Mouse (Mus musculus): ENCODE data around the gene Nmnat2.
A peak's percentile ranks its signal among the peaks of the same experiment; 100 is the strongest.

Gene Nmnat2

DNA sequence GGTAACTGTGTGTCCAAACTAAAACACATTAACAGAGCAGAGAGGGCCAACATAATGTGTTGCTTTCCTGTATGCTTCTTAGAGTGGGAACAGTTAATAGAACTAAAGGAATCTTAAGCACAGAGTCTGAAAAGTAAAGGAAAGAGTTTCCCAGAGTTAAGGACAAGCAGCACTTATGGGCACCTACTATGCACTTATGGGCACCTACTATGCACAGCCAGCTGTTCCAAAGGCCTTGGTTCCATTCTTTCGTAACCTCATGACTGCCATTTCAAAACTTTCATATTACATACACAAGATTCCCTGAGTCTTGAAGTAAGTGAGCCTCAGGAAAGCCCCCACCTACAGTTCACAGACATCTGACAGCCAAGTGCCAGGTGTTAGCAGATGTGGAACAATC is 64.3 kb downstream of the Nmnat2 start:
- DNase-seq (ENCODE audit: low read depth, low spot score) = no peak

DNA sequence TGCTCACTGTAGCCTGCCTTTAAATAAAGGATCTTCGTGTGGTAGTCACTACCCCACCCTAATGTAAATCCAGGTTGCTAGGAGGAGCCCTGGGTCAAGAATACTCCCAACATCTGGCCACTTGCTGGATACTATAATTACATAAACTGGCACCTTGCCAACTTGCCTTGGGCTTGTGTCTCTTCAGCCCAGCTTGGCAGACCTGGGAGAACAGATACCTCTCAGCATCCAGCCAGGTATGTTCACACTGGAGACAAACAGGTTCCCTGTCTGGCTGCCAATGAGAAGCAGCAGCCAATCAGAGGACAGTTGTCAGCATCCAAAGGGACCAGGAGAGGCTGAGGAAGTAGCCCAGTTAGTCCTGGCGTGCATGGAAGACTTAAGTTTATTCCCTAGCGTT is 64.8 kb downstream of the Nmnat2 start:
- no peak for DNase-seq (ENCODE audit: low read depth, low spot score)

DNA sequence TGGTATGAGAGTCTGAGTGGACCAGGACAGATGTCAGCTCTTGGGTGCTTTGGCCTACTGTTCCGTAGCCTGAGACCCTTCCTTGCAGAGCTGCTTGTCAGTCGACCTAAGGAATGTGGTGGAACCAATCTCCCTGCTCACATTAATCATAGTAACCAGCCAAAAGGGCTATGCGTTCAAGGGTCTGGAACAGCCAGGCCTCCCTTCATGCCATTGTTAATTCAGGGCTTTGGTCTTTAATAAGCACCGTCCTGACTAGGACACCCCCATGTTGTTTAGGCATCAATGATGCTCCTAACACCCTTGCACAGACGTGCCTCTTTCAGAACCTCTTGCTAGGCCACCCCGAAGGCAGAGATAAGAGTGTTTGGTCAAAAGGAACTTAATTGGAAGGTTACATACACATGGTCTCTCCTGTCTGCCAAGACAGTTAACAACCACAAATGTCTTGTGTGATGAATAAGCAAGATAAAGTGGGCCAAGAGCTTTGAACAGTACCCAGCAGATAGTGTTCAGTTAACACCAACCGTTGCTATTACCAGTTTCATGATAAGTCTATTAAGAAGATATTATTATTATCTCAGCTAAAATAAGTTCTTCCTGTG is 66.3 kb downstream of the Nmnat2 start:
- DNase-seq (ENCODE audit: low read depth, low spot score) = no peak

DNA sequence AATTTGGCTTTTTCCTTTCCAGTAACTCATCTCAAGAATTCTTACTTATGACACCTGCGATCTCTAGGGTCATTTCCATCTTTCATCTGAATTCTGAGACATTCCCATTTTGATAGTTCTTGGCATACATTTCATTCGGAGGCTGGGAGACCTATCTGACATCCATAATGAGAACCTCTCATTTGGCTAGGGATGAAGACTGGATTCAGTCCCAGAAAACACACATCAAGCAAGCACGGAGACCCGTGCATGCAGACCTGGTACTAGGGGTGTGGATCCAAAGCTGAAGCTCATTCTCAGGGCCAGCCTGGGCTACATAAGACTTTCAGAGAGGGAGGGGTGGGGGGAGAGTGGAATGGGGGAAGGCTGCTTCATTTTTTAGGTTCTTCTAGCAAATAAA is 68.2 kb downstream of the Nmnat2 start:
- no peak for DNase-seq (ENCODE audit: low read depth, low spot score)

DNA sequence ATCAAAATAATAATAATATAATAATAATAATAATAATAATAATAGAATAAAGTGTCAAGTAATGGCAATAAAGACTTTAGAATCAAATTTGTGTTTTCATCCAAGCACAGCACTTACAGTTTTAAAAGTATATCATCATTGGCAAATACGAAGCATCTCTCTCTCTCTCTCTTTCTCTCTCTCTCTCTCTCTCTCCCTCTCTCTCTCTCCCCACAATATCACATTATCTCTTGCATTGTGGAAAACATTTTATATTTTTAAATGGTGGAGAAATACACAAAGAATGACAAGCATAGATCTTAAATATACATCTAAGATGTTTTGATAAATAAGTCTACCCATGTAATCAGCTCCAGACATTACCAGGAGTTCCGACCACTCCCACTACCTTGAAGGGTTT is 69.1 kb downstream of the Nmnat2 start:
- no peak for DNase-seq (ENCODE audit: low read depth, low spot score)

DNA sequence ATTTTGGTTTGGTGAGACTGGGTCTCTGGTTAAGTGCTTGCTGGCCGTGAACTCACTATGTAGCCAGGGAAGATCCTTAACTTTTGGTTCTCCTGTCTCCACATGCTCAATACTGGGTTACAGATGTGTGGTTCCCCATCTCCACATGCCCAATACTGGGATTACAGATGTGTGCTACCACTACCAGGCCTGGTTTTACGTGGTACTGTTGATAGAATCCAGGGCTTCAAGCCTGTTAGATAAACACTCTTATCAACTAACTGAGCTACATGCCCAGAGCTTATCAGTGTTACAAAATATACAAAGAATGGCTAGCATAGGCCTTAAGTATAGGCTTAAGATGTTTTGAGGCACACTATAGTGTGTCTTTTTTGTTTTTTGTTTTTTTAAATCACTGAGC is 69.7 kb downstream of the Nmnat2 start:
- no peak for DNase-seq (ENCODE audit: low read depth, low spot score)

DNA sequence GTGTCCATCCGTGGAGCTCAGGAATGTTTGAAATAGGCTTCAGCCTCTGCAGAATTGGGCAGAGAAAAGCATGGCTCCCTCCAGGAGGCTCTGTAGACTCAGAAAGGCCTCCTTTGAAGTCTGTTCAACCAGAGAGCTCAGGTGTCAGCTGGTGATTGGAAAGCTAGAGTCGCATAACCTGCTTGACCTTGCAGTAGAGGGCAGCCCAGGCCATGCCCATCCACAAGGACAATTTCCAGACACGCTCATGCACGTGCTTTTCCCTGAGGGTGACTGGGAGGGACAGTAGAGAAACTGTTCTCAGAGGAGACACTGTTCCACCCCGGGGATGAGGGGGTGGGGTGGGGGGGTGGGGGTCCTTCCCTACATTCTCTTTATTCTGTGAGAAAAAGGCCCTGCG is 76.6 kb downstream of the Nmnat2 start:
- peak; percentile 98 for DNase-seq (ENCODE audit: low read depth, low spot score)

DNA sequence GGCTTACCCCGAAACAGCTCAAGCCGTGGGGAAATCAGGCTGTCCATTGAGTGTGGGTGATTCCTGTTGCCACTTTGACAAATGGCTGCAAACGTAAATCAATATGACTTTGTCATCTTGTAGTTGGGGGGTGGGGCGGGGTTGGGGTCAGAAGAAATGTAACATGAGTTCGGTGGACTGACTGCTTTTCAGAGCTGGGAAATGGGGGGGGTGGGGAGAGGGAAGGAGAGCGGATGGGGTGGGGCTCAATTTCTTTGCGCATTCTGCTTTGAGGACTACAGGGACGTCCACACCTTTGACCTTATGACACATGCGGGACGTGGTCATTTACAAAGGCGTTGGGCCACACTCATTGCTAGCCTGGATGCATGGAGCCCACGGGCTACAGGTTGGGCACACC is 77.2 kb downstream of the Nmnat2 start:
- DNase-seq (ENCODE audit: low read depth, low spot score) = peak; percentile 73

DNA sequence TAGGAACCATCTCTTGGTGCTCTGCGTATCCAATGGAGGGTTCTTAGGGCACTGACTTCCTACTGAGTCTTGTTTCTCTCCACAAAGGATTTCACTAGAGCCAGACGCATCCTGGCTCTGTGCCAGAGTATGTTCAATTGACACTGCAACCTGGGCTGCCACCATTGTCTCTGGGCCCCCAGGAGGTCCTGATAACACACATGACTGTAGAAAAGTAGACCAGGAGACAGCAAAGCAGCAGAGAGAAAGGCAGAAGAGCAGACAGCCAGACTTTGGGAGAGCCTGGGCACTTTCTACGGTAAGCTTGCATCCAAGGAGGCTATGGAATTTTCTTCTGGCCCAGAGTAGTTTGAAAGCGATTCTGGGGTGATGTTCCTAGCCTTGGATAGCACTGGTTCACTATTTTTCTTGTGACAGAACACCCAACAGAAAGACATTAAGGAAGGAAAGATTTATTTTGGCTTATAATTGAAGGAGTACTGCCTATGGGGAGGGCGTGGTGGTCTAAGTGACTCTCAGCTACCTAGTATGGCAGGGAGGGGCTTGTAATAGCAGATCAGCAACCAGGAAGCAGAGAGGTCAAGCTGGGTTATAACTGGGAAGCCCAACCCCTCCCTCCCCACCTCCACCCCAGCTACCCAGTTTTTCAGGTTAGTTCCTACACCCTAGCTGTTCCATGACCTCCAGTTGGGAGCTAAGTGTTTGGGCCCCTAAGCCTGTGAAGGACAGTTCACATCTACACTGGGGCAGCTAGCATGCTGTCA is 78.5 kb downstream of the Nmnat2 start:
- DNase-seq (ENCODE audit: low read depth, low spot score) = peak; percentile 90

DNA sequence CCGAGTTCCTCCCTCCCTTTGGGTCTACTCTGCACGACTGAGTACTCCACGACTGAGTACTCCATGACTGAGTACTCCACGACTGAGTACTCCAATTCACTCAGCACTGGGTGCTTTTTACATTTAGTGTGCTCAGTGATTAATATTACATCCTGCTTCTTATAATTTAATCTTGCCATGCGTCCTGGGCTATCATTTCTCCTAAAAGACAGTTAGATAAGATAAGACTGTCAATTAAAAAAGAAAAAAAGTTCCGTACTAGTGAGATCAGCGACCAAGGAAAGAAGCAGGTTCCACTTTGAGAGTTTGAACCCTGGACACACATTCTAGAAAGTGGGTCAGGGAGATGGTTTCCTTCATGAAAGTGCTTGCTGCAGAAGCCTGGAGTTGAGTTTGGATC is 79.3 kb downstream of the Nmnat2 start:
- DNase-seq (ENCODE audit: low read depth, low spot score) = no peak

DNA sequence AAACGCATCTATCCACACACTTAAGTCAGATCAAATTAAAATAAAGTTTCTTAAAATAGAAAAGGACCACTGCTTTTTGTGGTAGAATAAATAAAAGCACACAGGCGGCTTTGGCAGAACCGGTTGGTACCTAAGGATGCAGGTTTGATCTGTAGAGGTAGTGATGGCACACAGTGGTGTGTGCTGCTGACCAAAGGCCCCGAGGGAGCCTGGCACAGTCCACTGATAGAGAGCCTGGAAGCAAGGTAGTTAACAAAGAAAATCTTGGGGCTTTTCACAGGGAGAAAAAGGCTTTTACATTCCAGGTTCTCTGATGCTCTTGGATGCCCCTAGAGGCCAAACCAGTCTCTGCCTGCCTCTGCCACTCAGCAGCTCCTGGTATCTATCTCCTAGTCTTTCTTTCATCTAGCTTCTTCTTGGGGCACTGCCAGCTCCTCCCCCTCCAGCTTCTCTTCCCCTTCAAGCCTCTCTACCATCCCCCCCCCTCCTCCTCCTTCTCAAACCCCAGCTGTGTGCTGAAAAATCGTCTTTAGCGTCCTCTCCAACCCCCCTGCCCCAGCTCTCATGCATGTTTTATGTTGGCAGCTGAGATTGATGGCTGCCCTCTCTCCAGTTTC is 80.6 kb downstream of the Nmnat2 start:
- peak; percentile 86 for DNase-seq (ENCODE audit: low read depth, low spot score)

DNA sequence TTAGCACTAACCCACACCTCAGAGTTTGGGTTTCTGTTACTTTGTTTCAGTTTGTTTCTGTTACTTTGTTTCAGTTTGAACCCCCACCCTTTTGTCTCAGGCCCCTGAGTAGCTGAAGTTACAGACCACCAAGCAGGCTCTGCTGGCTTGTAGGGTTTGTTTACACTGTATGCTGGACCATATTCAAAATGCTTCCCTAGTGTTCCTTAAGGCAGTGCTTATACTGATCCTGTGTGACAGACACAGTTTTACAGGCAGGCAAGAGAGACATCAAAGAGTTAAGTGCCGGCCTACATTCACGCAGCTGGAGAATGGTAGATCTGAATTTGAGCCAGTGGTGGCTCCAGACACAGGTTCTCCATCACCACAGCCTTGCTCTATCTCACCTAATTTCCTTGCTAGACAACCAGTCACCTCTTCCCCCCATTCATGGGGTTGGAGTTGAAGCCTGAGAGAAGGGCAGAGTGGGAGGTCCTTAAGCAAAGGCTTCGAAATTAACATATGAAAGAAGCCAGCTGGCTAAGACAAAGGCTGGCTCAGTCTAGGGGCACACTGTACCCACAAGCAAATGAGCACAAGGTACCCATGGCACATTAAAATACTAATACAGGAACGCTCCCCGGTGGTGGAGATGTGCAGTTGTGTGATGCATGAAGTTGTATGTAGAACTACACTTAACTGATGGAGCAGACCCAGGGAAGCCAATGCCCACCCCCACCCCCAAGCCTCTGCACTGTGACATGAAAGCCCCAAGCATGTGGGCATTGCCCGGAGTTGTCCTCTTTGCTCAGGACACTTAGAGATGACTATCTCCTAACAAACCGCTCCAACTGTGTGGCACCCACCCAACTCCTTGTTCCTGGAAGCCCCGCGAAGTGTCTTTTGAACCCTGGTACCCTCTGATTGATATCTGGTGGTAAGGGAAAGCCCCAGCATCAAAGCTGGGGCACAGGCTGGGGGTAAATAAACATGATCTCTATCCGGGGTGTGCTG is 82.9 kb downstream of the Nmnat2 start:
- peak; percentile 76 for DNase-seq (ENCODE audit: low read depth, low spot score)

DNA sequence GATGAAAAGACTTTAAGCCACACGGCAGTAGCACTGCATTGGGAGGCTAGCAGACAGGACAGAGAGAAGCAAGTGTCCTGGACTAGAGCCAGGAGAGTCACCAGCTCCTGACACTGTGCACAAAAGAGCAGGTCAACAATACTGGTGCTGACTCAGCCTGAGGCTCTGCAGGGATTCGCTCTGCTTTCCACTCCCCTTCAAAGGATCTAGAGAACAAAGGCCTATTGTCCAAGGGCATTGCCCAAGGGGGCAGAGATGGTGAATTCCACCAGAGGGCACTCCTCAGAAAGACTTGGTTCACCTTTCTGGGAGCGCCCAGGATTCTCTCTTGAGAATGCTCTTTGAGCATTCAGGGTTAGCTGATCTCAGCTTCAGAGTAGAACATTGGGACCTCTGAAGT is 85.3 kb downstream of the Nmnat2 start:
- DNase-seq (ENCODE audit: low read depth, low spot score) = peak; percentile 97

DNA sequence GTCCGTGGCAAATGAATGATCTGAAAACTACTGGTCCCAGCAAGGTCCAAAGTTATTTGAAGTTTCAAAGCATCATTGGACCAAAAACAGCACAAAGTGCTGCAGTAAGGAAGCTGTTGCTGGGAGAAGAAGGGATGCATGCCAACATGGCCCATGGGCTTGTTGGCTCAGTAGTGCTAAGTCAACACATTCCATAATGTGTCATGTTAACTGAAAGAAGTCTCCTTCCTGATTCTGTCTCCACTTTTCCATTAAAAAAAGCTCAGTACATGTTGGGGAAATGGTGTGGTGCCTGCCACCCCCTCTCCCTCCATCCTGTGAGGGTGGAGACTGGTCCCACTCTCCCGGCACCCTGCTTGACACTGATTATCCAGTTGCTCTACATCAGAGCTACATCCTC is 86.3 kb downstream of the Nmnat2 start:
- no peak for DNase-seq (ENCODE audit: low read depth, low spot score)

DNA sequence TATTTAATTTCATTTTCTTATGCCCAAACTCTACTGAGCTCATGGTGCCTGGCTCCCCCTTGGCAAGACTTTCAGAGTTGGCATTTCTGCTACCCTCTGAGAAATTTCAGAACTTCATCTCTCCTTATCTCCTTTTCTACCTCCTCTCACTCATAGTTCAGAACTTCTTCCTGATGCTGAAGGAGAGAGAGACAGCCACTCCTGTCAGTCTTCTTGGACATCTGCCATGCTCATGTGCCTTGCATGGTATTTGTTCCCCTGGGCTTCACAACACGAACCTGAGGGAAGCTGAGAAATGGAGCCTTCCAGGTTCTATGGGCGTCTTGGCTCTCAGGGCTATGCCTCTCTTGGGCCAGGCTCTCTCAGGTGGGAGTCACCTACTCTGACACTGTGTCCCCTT is 87.5 kb downstream of the Nmnat2 start:
- no peak for DNase-seq (ENCODE audit: low read depth, low spot score)

DNA sequence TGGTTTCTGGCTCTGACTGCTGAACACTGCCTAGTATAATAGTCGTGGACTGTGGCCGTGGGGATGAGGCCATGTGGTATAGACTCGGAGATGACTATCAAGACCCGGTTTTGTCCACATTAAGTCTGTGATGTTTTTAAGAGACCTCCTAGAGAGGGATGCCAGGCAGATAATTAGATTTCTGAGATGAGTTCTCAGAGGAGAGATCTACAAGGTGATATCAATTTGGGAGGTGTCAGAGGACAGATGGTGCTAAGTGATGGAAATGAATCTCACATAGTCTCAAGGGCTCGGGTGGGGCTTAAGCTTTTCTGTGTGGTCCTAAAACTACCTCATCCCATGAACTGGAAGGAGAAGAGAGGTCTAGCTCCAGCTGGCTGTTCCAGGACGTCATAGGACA is 88.5 kb downstream of the Nmnat2 start:
- DNase-seq (ENCODE audit: low read depth, low spot score) = no peak

DNA sequence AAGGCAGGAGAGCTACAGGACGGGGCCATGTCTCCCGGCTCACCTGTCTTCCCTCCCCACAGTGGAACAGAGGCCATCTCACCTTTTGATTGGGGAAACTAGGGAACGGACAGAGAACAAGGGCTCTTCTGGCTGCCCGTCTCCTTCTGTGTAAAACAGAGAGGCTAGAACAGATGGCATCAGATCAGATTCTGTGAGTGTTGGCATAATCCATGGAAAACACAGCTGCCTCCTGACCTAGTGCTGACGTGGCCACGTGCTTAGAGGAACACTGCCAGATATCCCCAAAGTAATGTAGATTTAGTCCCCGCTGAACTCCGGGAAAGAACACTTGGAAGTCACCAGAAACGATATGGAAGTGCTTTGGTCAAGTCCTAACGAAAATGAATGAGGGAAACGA is 90.6 kb downstream of the Nmnat2 start:
- DNase-seq (ENCODE audit: low read depth, low spot score) = no peak

DNA sequence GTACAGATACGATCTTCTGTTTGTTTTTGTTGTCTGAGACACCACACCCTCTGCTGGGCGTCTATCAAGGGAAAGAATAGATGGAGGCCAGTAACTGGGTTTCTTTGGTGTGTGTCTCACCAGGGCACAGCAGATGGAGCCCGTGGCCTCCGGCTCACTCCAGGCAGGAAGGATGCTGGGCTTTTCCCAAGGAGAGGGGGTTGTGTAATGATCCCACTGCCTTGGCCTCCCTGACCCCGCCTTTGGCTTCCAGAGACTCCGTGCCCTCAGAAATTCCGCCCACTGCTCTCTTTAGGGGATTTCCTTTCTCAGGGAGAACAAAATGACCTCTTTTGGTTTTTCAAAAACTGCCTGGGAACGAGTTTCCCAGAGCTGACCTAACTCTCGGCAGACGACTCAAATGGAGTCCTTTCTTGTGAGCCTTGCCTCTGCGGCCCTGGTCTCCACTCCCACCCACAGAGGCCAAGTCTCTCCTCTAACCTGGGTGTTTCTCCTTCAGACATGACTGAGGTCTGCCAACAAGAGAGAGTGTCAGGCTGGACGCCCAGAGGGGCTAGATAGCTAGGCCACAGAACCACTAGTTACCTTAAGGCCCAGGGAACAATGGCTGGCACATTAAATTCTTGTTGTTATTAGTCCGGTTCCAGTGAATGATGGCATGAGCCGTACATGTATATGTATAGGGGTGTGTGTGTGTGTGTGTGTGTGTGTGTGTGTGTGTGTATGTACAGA is 93.5 kb downstream of the Nmnat2 start:
- peak; percentile 89 for DNase-seq (ENCODE audit: low read depth, low spot score)

DNA sequence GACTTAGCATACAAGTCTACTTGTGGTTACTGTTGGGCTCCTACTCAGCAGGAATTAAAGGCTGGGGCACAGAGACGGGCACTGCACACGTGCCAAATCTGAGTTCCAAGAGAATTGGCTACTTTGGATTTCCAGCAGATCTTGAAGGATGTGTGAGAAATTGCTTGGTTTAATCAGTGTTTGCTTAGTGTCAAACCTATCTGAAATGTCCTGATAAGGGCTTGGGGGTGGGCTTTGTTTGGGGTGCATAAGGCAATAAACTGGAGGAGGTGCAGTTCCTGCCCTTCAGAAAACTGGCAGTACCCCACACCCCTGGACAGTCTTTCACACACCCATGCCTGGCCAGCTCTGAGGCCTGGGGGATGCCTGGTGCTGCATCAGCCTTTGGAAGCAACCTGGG is 94.7 kb downstream of the Nmnat2 start:
- no peak for DNase-seq (ENCODE audit: low read depth, low spot score)

DNA sequence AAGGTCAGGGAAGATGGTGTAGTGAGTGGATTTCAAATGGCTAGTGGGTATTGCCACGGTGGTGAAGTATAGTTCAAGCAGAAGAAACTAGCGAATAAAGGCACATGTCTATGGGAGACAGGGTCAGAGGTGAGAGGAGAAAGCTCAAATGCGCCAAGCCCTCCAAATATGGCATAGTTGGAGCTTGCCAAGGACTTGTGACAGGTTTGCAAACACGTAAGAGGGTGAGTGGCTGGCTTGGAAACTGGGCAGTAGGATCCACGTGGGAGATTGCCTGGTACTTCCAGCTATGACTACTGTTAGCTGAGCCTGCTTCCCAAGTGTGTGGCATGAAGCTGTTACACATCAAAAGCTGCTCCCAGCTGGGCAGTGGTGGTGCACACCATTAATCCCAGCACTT is 96.7 kb downstream of the Nmnat2 start:
- DNase-seq (ENCODE audit: low read depth, low spot score) = no peak

DNA sequence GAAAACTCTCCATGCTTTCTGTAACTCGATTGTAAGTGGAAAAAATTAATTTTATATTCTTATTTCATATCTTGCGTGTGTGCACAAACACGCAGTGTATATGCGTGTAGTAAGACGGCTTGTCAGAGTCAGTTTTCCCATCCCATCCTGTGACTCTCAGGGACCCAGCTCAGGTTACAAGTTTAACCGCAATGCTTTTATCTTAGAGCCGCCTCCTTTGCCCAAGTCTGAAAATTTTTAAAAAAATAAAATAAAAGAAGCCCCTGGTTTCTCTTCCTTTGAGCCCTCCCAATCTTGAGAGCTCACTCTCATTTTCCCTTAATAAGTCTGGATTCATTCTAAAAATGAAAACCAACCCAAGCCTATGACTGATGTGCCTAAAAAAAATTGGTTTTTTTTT is 98.8 kb downstream of the Nmnat2 start:
- no peak for DNase-seq (ENCODE audit: low read depth, low spot score)
